Mouse (Mus musculus): ENCODE results near the gene Plxna1. TPM values are rescaled to one million over a fixed set of nuclear protein-coding genes. Genes with fewer than 3 reads are reported as not detected.

Plxna1 gene
- polyA plus RNA-seq, 1 experiment: 33.2 TPM

DNA sequence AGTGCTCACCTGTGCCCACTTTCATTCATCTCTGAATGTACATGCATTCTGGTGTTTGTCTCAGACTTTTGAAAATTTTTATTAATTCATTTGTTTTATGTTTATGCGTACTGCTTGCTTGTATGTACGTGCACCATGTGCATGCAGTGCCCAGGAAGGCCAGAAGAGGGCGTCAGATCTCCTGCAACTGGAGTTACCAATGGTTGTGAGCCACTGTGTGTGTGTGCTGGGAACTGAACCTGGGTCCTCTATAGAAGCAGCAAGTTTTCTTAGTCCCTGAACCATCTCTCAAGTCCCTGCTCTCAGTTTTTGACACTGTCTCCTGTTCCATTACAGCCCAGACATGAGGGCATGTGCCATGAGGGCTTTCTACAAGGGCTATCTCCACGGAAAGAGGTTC is 79.3 kb downstream of the Plxna1 start:
- H3K4me3 ChIP-seq (ENCODE audit: insufficient read depth, low read depth, low read length): no peak overlapping the region
- TF ChIP-seq POLR2A (IDR thresholded peaks at IDR 0.05; ENCODE audit: low read depth, low read length) (no peak), CTCF (conservative IDR thresholded peaks at IDR 0.05; ENCODE audit: insufficient read depth, insufficient read length, low read depth, low read length) (peak; percentile 15; the same call in 1 of the 2 replicates)
- H3K27me3 ChIP-seq (replicated peaks; ENCODE audit: control insufficient read depth, insufficient read depth, low read length): no peaks in the 10 kb centered on the region
- 98% methylated on average over 4 of the region's 4 CpGs for WGBS
- no peak overlapping the region for H3K27ac ChIP-seq (ENCODE audit: insufficient read depth, low read depth, low read length)
- H3K36me3 ChIP-seq (ENCODE audit: control insufficient read depth, insufficient read depth, low read length): no peaks in the 10 kb centered on the region
- H3K4me1 ChIP-seq (ENCODE audit: control insufficient read depth, insufficient read depth, low read length): no peaks in the 10 kb centered on the region
- no peak for DNase-seq

DNA sequence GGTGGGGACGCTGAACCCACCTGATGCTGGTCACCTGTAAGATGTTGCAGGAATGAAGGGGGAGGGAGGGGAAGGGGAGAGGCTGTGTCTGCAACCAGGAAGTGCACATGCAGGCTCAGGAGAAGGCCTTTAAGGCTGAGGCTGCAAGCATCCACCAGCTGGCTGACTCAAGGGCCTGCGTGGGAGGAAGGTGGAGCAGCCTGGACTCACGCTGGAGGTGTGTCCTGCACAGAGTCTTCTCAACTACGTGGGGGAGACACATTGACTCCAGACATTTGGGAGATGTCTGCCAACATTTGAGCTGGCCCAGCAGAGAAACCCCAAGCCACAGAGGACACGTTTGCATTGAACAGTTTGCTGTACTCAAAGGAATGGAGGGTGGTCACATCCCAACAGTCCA is 79.8 kb downstream of the Plxna1 start:
- H3K4me3 ChIP-seq (ENCODE audit: insufficient read depth, low read depth, low read length): no peak overlapping the region
- no peaks in the 10 kb centered on the region for H3K4me1 ChIP-seq (ENCODE audit: control insufficient read depth, insufficient read depth, low read length)
- no peak for DNase-seq
- no peak overlapping the region for H3K27ac ChIP-seq (ENCODE audit: insufficient read depth, low read depth, low read length)
- H3K36me3 ChIP-seq (ENCODE audit: control insufficient read depth, insufficient read depth, low read length): no peaks in the 10 kb centered on the region
- WGBS: 42% methylated on average over 5 of the region's 5 CpGs
- TF ChIP-seq CTCF (conservative IDR thresholded peaks at IDR 0.05; ENCODE audit: insufficient read depth, insufficient read length, low read depth, low read length) (no peak), POLR2A (IDR thresholded peaks at IDR 0.05; ENCODE audit: low read depth, low read length) (no peak)
- no peaks in the 10 kb centered on the region for H3K27me3 ChIP-seq (replicated peaks; ENCODE audit: control insufficient read depth, insufficient read depth, low read length)

DNA sequence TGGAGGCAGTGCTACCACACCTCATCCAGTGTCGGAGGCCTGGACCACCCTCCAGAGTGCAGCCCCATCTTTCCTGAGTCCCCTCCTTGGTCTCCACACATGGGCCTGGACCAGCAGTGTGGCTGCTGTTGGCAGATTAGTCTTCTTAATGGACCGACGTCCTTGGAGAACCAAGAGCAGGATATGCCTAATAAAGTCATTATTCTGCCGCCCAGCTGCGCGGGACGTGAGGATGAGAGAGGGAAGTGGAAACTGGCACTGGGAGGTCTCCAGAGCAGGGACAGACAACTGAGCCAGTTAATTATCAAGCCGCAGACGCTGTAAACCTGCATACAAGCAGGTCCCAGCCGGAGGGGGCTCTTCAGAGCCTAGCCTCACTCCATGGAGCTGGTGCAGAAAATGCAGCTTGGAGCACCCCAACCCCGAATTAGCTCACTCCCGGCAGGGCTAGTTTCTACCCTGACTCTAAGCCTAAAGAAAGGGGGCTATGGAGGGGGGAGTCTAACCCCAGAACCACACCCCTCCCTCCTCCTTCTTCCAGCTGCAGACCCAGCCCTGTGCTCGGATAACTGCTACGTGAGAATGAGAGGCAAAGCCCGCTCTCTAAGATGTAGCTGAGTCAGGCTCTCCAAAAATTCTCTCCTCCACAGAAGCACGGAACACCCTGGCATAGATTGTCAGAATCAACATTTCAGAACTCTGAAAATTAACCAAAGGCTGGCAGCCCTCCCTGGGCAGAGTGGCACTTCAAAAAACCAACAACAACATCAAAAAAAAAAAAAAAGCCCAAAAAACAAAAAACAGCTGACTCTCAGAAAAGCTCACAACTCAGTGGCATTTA is 80.7 kb downstream of the Plxna1 start:
- 16% methylated on average over 16 of the region's 16 CpGs for WGBS
- H3K4me1 ChIP-seq (ENCODE audit: control insufficient read depth, insufficient read depth, low read length): no peaks in the 10 kb centered on the region
- TF ChIP-seq CTCF (conservative IDR thresholded peaks at IDR 0.05; ENCODE audit: insufficient read depth, insufficient read length, low read depth, low read length) (no peak), POLR2A (IDR thresholded peaks at IDR 0.05; ENCODE audit: low read depth, low read length) (no peak)
- H3K27ac ChIP-seq (ENCODE audit: insufficient read depth, low read depth, low read length): no peak overlapping the region
- H3K36me3 ChIP-seq (ENCODE audit: control insufficient read depth, insufficient read depth, low read length): no peaks in the 10 kb centered on the region
- H3K4me3 ChIP-seq (ENCODE audit: insufficient read depth, low read depth, low read length): no peak overlapping the region
- no peak for DNase-seq
- H3K27me3 ChIP-seq (replicated peaks; ENCODE audit: control insufficient read depth, insufficient read depth, low read length): no peaks in the 10 kb centered on the region

DNA sequence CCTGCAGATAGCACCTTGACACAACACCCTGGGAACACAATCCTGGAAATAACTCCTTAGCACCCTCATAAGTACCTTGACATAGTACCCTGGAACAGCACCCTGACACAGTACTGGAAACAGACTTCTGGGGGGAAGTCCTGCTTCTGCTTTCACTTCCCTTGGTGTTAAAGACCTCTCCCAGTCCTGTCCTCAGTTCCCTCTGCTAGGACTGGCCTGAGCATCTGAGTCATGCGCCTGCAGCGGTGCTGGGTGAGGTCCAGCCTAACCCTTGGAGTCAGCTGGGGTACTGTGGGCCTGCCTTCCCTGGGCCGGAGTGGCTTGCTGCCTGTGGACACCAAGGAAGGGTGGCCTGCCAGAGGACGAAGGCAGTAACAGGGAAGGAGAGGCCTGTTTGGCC is 81.9 kb downstream of the Plxna1 start:
- TF ChIP-seq CTCF (conservative IDR thresholded peaks at IDR 0.05; ENCODE audit: insufficient read depth, insufficient read length, low read depth, low read length) (no peak), POLR2A (IDR thresholded peaks at IDR 0.05; ENCODE audit: low read depth, low read length) (no peak)

DNA sequence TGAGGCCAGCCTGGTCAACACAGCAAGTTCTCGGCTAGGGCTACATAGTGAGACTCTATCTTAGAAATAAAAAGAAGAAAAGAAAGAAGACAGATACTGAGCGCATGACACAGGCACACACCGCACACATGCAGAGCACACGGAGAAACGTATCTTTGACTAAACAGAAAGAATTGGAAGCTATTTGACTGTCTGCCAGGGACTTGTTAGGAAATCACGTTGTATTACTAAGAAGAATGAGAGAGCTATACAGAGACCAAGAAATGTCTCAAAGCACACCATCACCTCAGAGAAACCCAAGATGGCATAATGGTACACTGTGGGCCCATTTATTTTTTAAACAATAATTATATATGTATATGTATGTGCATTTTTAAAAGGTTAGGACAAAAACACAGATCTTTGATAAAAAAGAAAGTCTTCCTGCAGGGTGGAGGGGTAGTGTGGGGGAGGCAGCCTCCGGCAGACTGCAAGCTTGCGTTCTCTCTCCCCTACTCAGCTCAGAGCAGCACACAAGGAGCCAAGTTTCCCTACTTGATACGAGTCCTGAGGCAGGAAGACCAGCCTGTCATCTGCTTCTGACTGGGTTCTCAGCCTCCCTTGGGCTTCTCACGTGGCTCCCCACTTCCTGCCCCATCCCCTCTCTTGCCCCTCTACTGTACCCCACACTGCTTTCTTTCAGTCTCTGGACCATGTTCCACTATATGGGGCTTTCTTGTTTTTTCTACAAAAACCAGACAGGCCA is 90.5 kb downstream of the Plxna1 start:
- TF ChIP-seq POLR2A (IDR thresholded peaks at IDR 0.05; ENCODE audit: low read depth, low read length) (no peak), CTCF (conservative IDR thresholded peaks at IDR 0.05; ENCODE audit: insufficient read depth, insufficient read length, low read depth, low read length) (no peak)
- Histone ChIP-seq H3K4me3 (ENCODE audit: insufficient read depth, low read depth, low read length) (no peak overlapping the region), H3K4me1 (ENCODE audit: control insufficient read depth, insufficient read depth, low read length) (no peaks in the 10 kb centered on the region), H3K27me3 (replicated peaks; ENCODE audit: control insufficient read depth, insufficient read depth, low read length) (no peaks in the 10 kb centered on the region), H3K27ac (ENCODE audit: insufficient read depth, low read depth, low read length) (no peak overlapping the region), H3K36me3 (ENCODE audit: control insufficient read depth, insufficient read depth, low read length) (no peaks in the 10 kb centered on the region)
- WGBS: 68% methylated on average over 10 of the region's 10 CpGs
- no peak for DNase-seq

More for the DNA sequence above, 81.9 kb downstream of the Plxna1 start:
- Histone ChIP-seq H3K27ac (ENCODE audit: insufficient read depth, low read depth, low read length) (no peak overlapping the region), H3K4me3 (ENCODE audit: insufficient read depth, low read depth, low read length) (no peak overlapping the region), H3K36me3 (ENCODE audit: control insufficient read depth, insufficient read depth, low read length) (no peaks in the 10 kb centered on the region), H3K4me1 (ENCODE audit: control insufficient read depth, insufficient read depth, low read length) (no peaks in the 10 kb centered on the region), H3K27me3 (replicated peaks; ENCODE audit: control insufficient read depth, insufficient read depth, low read length) (no peaks in the 10 kb centered on the region)
- WGBS: 85% methylated on average over 4 of the region's 4 CpGs
- peak; percentile 26 for DNase-seq

DNA sequence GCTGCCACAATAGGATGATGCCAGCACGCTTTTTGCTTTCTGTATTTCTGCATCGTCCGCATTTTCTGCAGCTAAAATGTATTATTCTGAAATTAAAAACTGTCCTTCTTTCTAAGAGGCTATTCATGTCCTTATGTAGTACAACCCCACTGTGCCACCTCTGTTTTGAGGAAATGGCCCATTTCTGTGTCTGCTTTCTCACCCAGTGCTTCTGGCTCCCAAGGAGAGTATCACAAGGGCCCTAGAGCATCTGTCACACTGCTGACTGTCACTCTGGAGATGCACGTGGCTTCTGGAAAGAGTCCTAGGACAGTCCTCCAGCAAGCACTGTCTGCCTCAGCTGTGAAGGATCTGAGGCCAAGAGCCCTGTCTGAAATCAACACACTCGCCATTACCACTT is 95.2 kb downstream of the Plxna1 start:
- WGBS: 81% methylated on average over 5 of the region's 5 CpGs
- no peak overlapping the region for H3K4me3 ChIP-seq (ENCODE audit: insufficient read depth, low read depth, low read length)
- no peaks in the 10 kb centered on the region for H3K27me3 ChIP-seq (replicated peaks; ENCODE audit: control insufficient read depth, insufficient read depth, low read length)
- no peaks in the 10 kb centered on the region for H3K36me3 ChIP-seq (ENCODE audit: control insufficient read depth, insufficient read depth, low read length)
- no peaks in the 10 kb centered on the region for H3K4me1 ChIP-seq (ENCODE audit: control insufficient read depth, insufficient read depth, low read length)
- DNase-seq: no peak
- TF ChIP-seq POLR2A (IDR thresholded peaks at IDR 0.05; ENCODE audit: low read depth, low read length): no peak
- TF ChIP-seq CTCF (conservative IDR thresholded peaks at IDR 0.05; ENCODE audit: insufficient read depth, insufficient read length, low read depth, low read length): no peak
- H3K27ac ChIP-seq (ENCODE audit: insufficient read depth, low read depth, low read length): no peak overlapping the region

Other genes with a start within 250 kb of the Plxna1 start
- 86.5 and 103 TPM in 2 replicates for gene Chchd6, start 233.0 kb upstream of the Plxna1 start, polyA plus RNA-seq (2012; rRNA removed)

All from kidney, adult 2 months (tissue).